25 mouse cellular contexts compared by ENCODE assay signal in the genomic region with DNA sequence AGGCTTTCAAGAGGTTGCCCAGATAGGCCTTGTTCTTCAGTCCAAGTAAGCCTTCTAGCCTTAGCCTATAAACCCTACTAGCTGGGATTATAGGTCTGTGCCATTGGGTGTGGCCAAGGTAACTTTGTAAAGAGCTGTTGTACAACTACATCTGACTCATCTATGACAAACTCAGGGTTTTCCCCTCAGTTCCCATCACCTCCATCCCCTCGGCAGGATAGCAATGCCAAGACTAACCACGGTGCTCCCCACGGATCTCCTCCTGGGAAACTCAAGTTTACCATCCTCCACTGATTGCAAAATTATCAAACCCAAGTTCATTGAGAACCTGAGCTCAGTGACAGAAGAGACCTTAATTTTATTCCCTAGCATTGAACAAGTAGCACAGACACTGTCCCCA. TPM values are rescaled to one million over a fixed set of nuclear protein-coding genes. Genes with fewer than 3 reads are reported as not detected.
"Had no signal": no experiment of that assay in that cellular context is flagged by ENCODE, and none has a peak within 500 bp of the region (broad histone marks: within the 10 kb centered on the region; RNA-seq: fewer than 3 reads in every experiment).

No protein-coding gene starts in this region.

- H3K27ac ChIP-seq: midbrain, embryonic 10.5 days; midbrain, embryonic 12.5 days; neural tube, embryonic 13.5 days; neural tube, embryonic 15.5 days; stomach, embryonic 15.5 days; stomach, postnatal 0 days had no signal

- H3K4me1 ChIP-seq: midbrain, embryonic 12.5 days; neural tube, embryonic 13.5 days; neural tube, embryonic 15.5 days; stomach, embryonic 15.5 days had no signal

- H3K4me2 ChIP-seq: lung, embryonic 14.5 days; midbrain, embryonic 12.5 days; neural tube, embryonic 13.5 days; neural tube, embryonic 15.5 days; stomach, embryonic 15.5 days had no signal

- DNase-seq: lung, adult 18-20 months; lung, embryonic 14.5 days; lung, postnatal 10 days; lung, postnatal 4 days; midbrain, embryonic 14.5 days; retina, postnatal 1 day; right cerebral cortex, adult 18-20 months; right cerebral cortex, postnatal 25 days; right cerebral cortex, postnatal 4 days; spleen, adult 18-20 months; thymus, adult 2 months; thymus, postnatal 25 days; thymus, postnatal 4 days had no signal

- H3K9ac ChIP-seq: lung, embryonic 14.5 days; midbrain, embryonic 12.5 days; neural tube, embryonic 13.5 days; neural tube, embryonic 15.5 days; stomach, embryonic 15.5 days had no signal

- H3K4me3 ChIP-seq: midbrain, embryonic 10.5 days; midbrain, embryonic 12.5 days; myocyte; neural tube, embryonic 13.5 days; neural tube, embryonic 15.5 days; stomach, embryonic 15.5 days had no signal

- ATAC-seq: midbrain, embryonic 16.5 days had no signal

- H3K27me3 ChIP-seq: midbrain, embryonic 12.5 days; neural tube, embryonic 13.5 days; neural tube, embryonic 15.5 days; stomach, embryonic 15.5 days had no signal

- H3K9me3 ChIP-seq: midbrain, embryonic 10.5 days; midbrain, embryonic 12.5 days; neural tube, embryonic 13.5 days; neural tube, embryonic 15.5 days; stomach, embryonic 15.5 days had no signal

RNA-seq across cellular contexts. Expression of gene Dbil5, which starts 18.7 kb away (rescaled TPM):
- total RNA-seq: megakaryocyte, adult 5-6 weeks; megakaryocyte-erythroid progenitor cell, adult 5-6 weeks had no signal
- polyA plus RNA-seq: midbrain, embryonic 12.5 days; neural tube, embryonic 11.5 days; small intestine, adult 2 months had no signal
